Mouse (Mus musculus) heart, adult 2 months (tissue): ENCODE measurements around the gene Oscp1. TPM values are rescaled to one million over a fixed set of nuclear protein-coding genes. Genes with fewer than 3 reads are reported as not detected.

Experiments
- DNase-seq, 2 experiments: peaks; one replicate each; pipeline ENCODE4 v3.0.0; 2021
- H3K27ac ChIP-seq: fragments of 200-600 bp; 2 replicates; pipeline ENCODE4 v1.8.1; 2022
- H3K27me3 ChIP-seq: fragments of 200-500 bp; 2 replicates; pipeline ENCODE4 v1.6.1; 2012; ENCODE audit warnings: mild to moderate bottlenecking, low read length, inconsistent platforms, mixed read lengths; ENCODE audit not compliant: control insufficient read depth, insufficient read depth
- H3K36me3 ChIP-seq: fragments of 200-500 bp; 2 replicates; pipeline ENCODE4 v1.6.1; 2012; ENCODE audit warnings: low read length, inconsistent platforms; ENCODE audit not compliant: control insufficient read depth, insufficient read depth
- H3K4me1 ChIP-seq: fragments of 200-500 bp; 2 replicates; pipeline ENCODE4 v1.6.1; 2011; ENCODE audit warnings: low read length; ENCODE audit not compliant: control insufficient read depth, insufficient read depth
- H3K4me3 ChIP-seq: fragments of 200-600 bp; 2 replicates; pipeline ENCODE4 v1.8.1; 2022
- H3K79me2 ChIP-seq: fragments of 200-500 bp; replicated peaks from 2 replicates; pipeline ENCODE4 v1.6.1; 2012; ENCODE audit warnings: mild to moderate bottlenecking, inconsistent platforms, low read length, moderate library complexity, mixed read lengths; ENCODE audit not compliant: control insufficient read depth, insufficient read depth
- H3K9ac ChIP-seq: fragments of 200-500 bp; 2 replicates; pipeline ENCODE4 v1.6.1; 2012; ENCODE audit warnings: low read depth, mild to moderate bottlenecking, control low read depth, inconsistent platforms, low read length, mixed read lengths
- CTCF ChIP-seq: fragments of 200-600 bp; IDR thresholded peaks from 2 replicates; pipeline ENCODE4 v1.8.1; 2022; ENCODE audit warnings: antibody characterized with exemption, mild to moderate bottlenecking, moderate library complexity
- EP300 ChIP-seq: fragments of 200-500 bp; IDR thresholded peaks from 2 replicates; pipeline ENCODE4 v1.6.1; 2011; ENCODE audit warnings: low read depth, low read length, control low read depth; ENCODE audit not compliant: insufficient read depth
- POLR2A ChIP-seq: fragments of 200-500 bp; IDR thresholded peaks from 2 replicates; pipeline ENCODE4 v1.6.1; 2011; ENCODE audit warnings: mild to moderate bottlenecking, low read depth, low read length, control low read depth; ENCODE audit not compliant: insufficient read depth
- WGBS: fragments of 180-500 bp; shearing (Covaris S2); methylation state at CpG from one replicate; pipeline ENCODE4 v1.1.7; 2018; 5-methylcytosine and 5-hydroxymethylcytosine counted together
- intact Hi-C: fragments of 180-260 bp; cut with DNase I; formaldehyde crosslinking; loops from one replicate; pipeline ENCODE4 v1.15.1; 2025
- polyA plus RNA-seq: library from polyadenylated mRNA; depleted of rRNA; stranded (reverse); fragments of >200 nt; gene quantifications from 2 replicates; pipeline ENCODE4 v1.2.3, GENCODE M21; 2012
- total RNA-seq, 2 experiments: library from RNA; stranded (reverse); gene quantifications; 2 replicates each; pipeline ENCODE4 v1.2.3; 2021

The Oscp1 gene
- total and polyA plus RNA-seq, 3 experiments: 1.00 to 2.8 (median 1.6) TPM

- peaks cover 5% of the 10 kb centered on the region; the same call in 1 of the 2 replicates for H3K36me3 ChIP-seq
- intact Hi-C loops: loop anchor here (5.0 kb wide), 1 partner anchor 159 kb away; the partner anchor contains the start of gene Trappc3
- peak within 1 kb of the TSS; percentile 96 for H3K4me3 ChIP-seq
- TF ChIP-seq CTCF: peak; percentile 78
- peak; percentile 98 for TF ChIP-seq POLR2A
- peak; percentile 97 for TF ChIP-seq EP300
- peaks cover 19% of the 10 kb centered on the region for H3K4me1 ChIP-seq
- no peaks in the 10 kb centered on the region for H3K27me3 ChIP-seq
- peak within 1 kb of the TSS; percentile 97 for H3K27ac ChIP-seq
- peak within 1 kb of the TSS; percentile 76 for H3K9ac ChIP-seq
- H3K79me2 ChIP-seq: peaks cover 2% of the 10 kb centered on the region; the same call in 1 of the 2 replicates
- WGBS: 2% methylated on average over 30 of the region's 34 CpGs
- peak; percentile 95 to 96 for DNase-seq
These were observed 45.3 kb downstream of the Oscp1 start, which contains the start of gene Stk40 for GRCm38 (mm10) chr4:126103590-126104068. Gene Stk40, plus strand, starts transcription at chr4:126103957.

- Histone ChIP-seq H3K4me1 (peaks cover 26% of the 10 kb centered on the region), H3K27me3 (no peaks in the 10 kb centered on the region), H3K9ac (peak overlapping the region; percentile 76), H3K79me2 (peaks cover 2% of the 10 kb centered on the region; the same call in 1 of the 2 replicates), H3K27ac (peak overlapping the region; percentile 97), H3K4me3 (peak overlapping the region; percentile 96), H3K36me3 (peaks cover 6% of the 10 kb centered on the region; the same call in 1 of the 2 replicates)
- intact Hi-C loops: loop anchor here (5.0 kb wide), 1 partner anchor 158 kb away; the partner anchor contains the start of gene Trappc3
- no peak for TF ChIP-seq POLR2A
- peak; percentile 47 to 53 for DNase-seq
- 1% methylated on average over 34 of the region's 34 CpGs for WGBS
These were observed 46.1 kb downstream of the Oscp1 start for GRCm38 (mm10) chr4:126104261-126105075.

- Histone ChIP-seq H3K9ac (no peak overlapping the region), H3K27ac (no peak overlapping the region; the same call in 1 of the 2 replicates), H3K4me1 (peaks cover 34% of the 10 kb centered on the region), H3K4me3 (peak overlapping the region; percentile 96; the same call in 1 of the 2 replicates), H3K36me3 (peaks cover 10% of the 10 kb centered on the region; the same call in 1 of the 2 replicates), H3K79me2 (peaks cover 2% of the 10 kb centered on the region; the same call in 1 of the 2 replicates), H3K27me3 (no peaks in the 10 kb centered on the region)
- DNase-seq: no peak
- intact Hi-C loops: no loop called here
- TF ChIP-seq CTCF (no peak), EP300 (no peak), POLR2A (no peak)
- 65% methylated on average over 7 of the region's 7 CpGs for WGBS
These were observed 46.9 kb downstream of the Oscp1 start for GRCm38 (mm10) chr4:126105131-126105783.

GRCm38 (mm10) chr4:126108061-126108740, 49.8 kb downstream of the Oscp1 start:
- no peak for TF ChIP-seq CTCF
- 0 out of 2 replicates have a peak, but pooled peaks have one; percentile 43 for TF ChIP-seq POLR2A
- TF ChIP-seq EP300: no peak
- Histone ChIP-seq H3K27me3 (no peaks in the 10 kb centered on the region), H3K36me3 (peaks cover 8% of the 10 kb centered on the region; the same call in 1 of the 2 replicates), H3K4me3 (no peak overlapping the region), H3K27ac (peak overlapping the region; percentile 97), H3K79me2 (peaks cover 2% of the 10 kb centered on the region), H3K4me1 (peaks cover 42% of the 10 kb centered on the region), H3K9ac (0 out of 2 replicates have a peak overlapping the region, but pooled peaks have one; percentile 12)
- 29% methylated on average over 8 of the region's 8 CpGs for WGBS
- intact Hi-C loops: no loop called here
- DNase-seq: peak in 1 of 2 experiments; percentile 36

GRCm38 (mm10) chr4:126109613-126110373, 51.4 kb downstream of the Oscp1 start:
- Histone ChIP-seq H3K36me3 (peaks cover 8% of the 10 kb centered on the region; the same call in 1 of the 2 replicates), H3K79me2 (peaks cover 3% of the 10 kb centered on the region), H3K4me1 (peaks cover 49% of the 10 kb centered on the region), H3K27ac (peak overlapping the region; percentile 97), H3K9ac (peak overlapping the region; percentile 26), H3K4me3 (peak overlapping the region; percentile 40), H3K27me3 (no peaks in the 10 kb centered on the region)
- intact Hi-C loops: no loop called here
- TF ChIP-seq CTCF (no peak), EP300 (no peak), POLR2A (no peak)
- WGBS: 22% methylated on average over 10 of the region's 10 CpGs
- DNase-seq: no peak
